Mouse (Mus musculus) megakaryocyte, adult 5-6 weeks (primary cell): ENCODE data around the gene Tcirg1. TPM values are rescaled to one million over a fixed set of nuclear protein-coding genes. Genes with fewer than 3 reads are reported as not detected.

Experiments
- ATAC-seq: 2 replicates; pipeline ENCODE4 v1.8.0; 2016; ENCODE audit warnings: mild to moderate bottlenecking, inconsistent platforms; ENCODE audit not compliant: poor library complexity, severe bottlenecking
- total RNA-seq, 2 experiments: library from RNA; stranded (forward) in 1 of 2; stranded (reverse) in 1 of 2; fragments of 153-499, 151-499 nt in 1 of 2; fragments of 221-1000, 200-1000 nt in 1 of 2; gene quantifications; 2 replicates each; pipeline versions ENCODE4 v1.2.3 to v1.2.4; 2015 to 2017

Gene Tcirg1
- total RNA-seq, 2 experiments from 2014 or later = 197 to 315 TPM

DNA sequence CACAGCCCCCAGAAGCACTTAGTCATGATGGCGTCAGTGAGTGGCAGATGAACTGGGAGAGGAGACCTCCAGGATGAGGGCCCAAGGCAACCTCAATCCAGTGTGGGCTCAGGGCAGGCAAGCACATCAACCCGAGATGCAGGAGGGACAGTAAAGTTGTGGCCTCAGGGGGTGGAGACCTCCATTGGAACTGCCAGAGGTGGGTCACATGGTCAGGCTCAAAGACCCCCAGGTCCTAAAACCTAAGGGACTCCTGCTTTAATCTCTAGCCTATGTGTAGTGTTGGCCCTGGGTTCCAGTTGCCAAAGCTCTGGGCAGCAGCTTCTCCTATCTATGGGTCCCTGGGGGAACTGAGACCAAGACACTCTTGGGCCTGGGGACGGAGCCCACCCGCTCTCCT, 21.8 kb upstream of the Tcirg1 start:
- ATAC-seq = no peak

- ATAC-seq = 0 out of 2 replicates have a peak, but pooled peaks have one; percentile 12
Measured at GRCm38 (mm10) chr19:3927989-3928388, 21.1 kb upstream of the Tcirg1 start.

- no peak for ATAC-seq
Measured at GRCm38 (mm10) chr19:3926685-3927084, 19.8 kb upstream of the Tcirg1 start.

DNA sequence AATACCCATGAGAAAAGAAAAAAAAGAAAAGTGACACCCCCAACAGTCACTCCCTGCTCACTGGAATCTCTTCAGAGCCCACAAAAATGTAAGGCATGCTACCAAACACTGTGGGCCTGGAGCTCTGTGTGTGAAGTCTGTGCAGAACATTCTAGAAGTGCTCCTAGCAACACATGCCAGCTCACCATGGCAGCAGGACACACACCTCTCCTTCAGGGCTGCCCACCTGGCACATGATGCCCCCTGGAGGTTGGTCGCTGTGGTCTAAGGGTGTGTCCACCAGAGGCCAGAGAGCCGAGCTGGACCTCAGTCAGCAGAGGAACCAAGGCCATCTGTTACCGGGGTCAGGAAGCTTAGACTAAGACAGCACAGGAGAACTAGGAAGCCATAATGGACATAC, 19.3 kb upstream of the Tcirg1 start:
- no peak for ATAC-seq

DNA sequence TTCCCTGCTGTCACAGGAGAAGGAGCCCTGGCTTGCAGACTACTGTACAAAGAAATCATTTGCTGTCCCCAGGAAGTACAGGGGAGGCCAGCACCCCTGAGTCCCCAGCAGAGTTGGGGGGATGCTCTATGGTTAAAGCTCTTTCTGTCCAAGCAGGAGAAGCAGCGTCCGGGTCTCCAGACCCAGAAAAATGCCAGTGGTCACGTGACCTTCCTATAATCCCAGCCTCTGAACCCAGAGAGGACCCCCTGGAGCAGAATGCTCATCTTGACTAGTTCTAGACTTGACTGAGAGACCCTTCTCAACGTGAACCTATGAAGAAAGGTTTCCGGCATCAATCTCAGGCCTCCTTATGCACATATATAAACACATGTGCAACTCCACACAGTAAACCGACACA, 18.9 kb upstream of the Tcirg1 start:
- no peak for ATAC-seq

DNA sequence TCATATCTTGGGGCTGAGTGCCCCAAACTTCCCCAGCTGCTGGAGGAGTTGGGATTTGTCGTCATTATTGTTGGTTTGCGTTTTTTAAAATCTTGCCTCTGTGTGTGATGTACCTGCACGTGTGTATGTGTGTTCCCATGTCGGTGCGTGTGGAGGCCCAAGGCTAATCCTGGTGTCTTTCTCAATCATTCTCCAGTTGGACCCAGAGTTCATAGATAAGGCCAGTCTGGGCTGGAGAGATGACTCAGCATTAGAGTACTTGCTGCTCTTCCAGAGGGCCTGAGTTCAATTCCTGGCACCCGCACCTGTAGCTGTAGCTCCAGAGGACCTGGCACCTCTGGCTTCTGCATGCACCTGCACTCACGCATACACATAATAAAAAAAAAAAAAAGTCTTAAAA, 17.9 kb upstream of the Tcirg1 start:
- no peak for ATAC-seq

- ATAC-seq = no peak
Measured at GRCm38 (mm10) chr19:3924190-3924589, 17.3 kb upstream of the Tcirg1 start.

- ATAC-seq = peak; percentile 52
Measured at GRCm38 (mm10) chr19:3923586-3923985, 16.7 kb upstream of the Tcirg1 start.

DNA sequence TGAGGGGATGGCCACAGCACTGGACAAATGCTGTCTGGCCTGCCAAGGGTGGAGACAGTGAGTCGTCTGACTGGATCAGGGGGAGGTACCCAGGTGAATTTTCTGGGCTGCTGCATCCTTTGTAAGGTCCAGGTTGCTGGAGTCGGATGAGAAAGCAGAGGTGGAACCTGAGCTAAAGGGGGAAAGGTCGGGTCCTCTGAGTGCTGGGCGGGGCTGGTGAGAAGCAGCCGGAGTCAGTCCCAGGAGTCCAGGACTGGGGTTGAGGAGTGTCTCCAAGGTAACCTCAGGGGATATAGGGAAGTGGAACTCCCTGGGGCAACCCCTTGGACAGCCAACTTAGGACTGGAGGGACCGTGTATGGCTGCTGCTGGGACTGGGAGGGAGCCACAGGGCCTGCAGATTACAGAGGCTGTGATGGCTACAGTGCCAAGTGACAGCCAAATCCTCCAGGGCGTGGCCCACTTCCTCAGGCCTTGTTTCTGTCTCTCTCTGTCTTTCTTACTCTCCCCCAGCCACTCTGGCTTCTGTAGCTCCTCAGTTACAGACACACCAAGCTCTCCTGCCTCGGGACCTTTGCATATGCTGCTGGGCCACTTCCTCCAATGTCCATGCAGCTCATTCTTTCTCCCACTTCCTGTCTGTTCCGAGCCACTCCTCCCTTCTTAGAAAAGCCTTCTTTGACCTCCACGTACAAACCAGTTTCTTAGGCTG, 15.9 kb upstream of the Tcirg1 start:
- peak; percentile 62 for ATAC-seq

DNA sequence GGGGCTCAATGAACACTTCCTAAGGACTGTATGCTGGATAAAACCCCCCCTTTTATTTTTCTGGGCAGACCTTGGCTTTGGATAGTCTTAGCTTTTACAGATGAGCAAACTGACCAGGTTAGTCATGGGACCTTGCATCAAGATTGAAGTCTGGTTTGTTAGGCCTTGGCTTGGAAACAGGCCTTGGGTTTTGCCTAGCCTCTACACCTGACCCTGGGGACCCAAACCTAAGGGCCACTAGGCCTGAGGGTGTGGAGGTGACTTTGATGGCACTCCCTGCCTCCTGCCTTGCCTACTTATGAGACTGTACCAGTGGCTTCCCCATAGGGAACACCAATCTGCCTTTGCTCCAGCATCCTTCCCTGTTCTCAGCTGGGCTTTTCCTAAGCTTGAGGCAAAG, 13.0 kb upstream of the Tcirg1 start:
- ATAC-seq = no peak

DNA sequence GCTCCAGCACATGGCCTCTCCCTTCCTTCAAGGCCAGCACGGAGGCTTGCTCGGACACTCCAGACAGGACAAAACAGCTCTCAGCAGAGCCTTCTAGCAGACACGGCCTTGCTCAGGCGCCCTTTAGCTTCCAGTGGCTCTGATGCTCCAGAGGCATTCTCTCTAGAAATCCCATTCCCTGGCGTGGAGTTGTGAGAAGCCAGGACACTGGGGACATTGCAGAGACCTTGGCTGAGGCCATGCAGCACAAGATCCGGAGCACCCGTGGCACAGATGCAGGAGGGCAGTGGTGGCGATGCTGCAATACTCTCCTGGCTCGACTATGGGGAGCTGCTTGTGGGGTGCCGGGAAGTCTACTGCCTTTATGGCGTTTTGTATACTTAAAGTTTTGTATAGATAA, 9.8 kb upstream of the Tcirg1 start:
- no peak for ATAC-seq

DNA sequence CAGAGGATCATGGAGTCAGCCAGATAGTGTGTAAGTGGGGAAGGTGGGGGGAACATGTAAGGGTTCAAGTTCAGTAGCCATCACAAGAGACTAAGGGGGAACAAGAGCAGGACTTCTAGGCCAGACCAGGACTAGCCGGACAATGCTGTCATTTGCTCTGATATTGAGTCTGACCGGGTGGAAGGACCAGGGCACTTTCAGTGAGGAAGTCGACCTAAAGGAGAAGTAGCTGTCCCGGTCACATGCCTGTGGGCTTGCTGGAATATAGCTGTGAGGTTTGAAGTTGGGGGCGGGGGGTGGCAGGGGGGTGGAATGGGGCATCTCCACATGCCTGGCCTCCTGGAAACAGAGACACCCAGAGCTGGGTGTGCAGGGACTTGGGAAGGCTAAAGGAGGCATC, 7.6 kb upstream of the Tcirg1 start:
- peak; percentile 23; the same call in 1 of the 2 replicates for ATAC-seq

DNA sequence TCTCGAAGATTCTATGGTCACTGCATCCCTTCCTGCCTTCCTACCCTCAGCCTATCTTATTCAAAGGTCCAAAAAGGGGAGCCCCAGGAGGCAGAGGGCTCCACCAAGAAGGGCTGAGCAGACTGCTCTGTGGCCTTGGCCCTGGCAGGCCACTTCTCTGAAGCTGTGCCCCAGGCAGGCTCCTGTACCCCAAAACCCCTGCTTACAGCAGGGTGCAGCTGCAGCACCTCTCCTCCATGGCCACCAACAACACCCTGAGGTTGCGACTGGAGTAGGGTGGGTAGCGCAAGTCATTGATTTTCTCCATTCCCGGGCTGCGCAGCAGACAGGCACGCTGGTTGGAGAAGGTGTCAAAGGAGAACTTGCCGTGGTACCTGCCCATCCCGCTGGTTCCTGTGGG, 6.8 kb upstream of the Tcirg1 start:
- no peak for ATAC-seq

- ATAC-seq = peak; percentile 90
Measured at GRCm38 (mm10) chr19:3912337-3913204, 5.6 kb upstream of the Tcirg1 start, which contains the start of gene Ndufs8. Gene Ndufs8, minus strand, starts transcription at chr19:3912774.

DNA sequence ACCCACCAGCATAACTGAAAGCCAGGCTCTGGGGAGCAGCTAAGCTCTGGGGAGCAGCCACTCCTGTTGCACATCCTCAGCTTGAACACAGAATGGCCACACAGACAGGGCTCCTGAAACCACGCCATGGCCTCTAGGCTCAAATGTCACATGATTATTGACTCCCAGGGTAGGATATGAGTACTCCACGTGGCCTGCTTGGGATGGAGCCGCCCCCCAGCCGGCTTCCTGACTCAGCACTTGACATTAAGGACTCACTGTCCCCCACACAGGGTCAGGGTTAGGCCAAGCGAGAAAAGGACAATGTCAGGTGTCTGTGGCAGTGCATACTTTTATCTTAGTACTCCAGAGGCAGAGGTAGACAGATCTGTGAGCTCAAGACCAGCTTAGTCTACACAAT, 3.3 kb upstream of the Tcirg1 start:
- no peak for ATAC-seq

GRCm38 (mm10) chr19:3907876-3908660, 1.1 kb upstream of the Tcirg1 start:
- ATAC-seq = no peak

DNA sequence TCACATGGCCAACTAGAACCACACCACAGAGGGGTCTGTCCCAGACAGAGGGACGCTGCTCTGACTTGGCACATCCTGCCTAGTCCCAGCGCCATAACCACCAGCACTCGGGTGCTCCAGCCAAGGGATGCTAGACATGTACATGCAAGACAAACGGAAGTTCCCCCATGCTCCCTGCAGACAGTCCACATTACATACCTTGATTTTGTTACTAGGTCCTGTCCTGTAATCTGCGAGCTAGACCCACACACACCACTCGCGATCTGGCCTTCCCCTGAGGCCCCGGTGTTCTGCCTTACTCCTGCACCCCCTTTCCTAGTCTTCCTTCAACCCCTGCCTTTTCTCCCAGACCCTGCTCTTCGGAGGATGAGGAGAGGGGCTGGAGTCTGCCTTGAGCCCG, 607 bp downstream of the Tcirg1 start:
- peak; percentile 8; the same call in 1 of the 2 replicates for ATAC-seq

- ATAC-seq = peak; percentile 60
Measured at GRCm38 (mm10) chr19:3905261-3905969, 1.5 kb downstream of the Tcirg1 start.

- no peak for ATAC-seq
Measured at GRCm38 (mm10) chr19:3904363-3904675, 2.6 kb downstream of the Tcirg1 start.

- ATAC-seq = no peak
Measured at GRCm38 (mm10) chr19:3903648-3904362, 3.1 kb downstream of the Tcirg1 start.
